ENCODE assay signal across 24 mouse cellular contexts in the genomic region with DNA sequence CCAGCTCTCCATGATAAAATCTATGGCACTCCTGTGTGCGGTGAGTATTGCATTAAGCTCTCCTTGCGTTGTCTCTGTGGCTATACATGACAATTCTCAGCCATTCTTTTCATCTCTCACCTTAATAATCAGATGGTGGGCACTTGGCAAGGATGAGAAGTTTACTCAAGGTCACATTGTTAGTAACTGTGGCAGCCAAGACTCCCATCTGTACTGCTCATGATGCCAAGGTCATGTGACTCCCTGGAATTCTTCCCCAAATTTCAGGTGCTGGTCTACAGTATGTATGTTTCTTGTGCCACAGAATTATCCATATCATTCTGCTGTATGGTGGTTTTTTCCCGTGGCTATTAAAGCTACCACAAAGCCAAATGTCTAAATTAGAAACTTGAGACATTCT.
DNase-seq lines count a peak whose midpoint lies in the region; TF ChIP-seq lines count a peak whose summit lies in the region.
"Had no signal": no experiment of that assay in that cellular context is flagged by ENCODE, and none has a peak within 500 bp of the region (broad histone marks: within the 10 kb centered on the region; RNA-seq: fewer than 3 reads in every experiment).

No protein-coding gene starts in this region.

- TF ChIP-seq CTCF in layer of hippocampus, adult 2 months (conservative IDR thresholded peaks at IDR 0.05) = no peak

- DNase-seq in layer of hippocampus, adult 2 months (ENCODE audit: low spot score in 2 of 2) = no peak
- DNase-seq in layer of hippocampus, adult 11-12 months (ENCODE audit: low spot score) = no peak
- peak; percentile 66 for DNase-seq in cerebellum, adult 11 months
- DNase-seq in cerebellum, adult 8-10 months = peak; percentile 73
- DNase-seq in cerebellum, postnatal 36 days = peak; percentile 62 to 78
- no peak for DNase-seq in embryo, embryonic 10 days (ENCODE audit: low spot score)
- DNase-seq in frontal cortex, postnatal 10 days (ENCODE audit: low spot score in 2 of 2) = no peak
- DNase-seq: B cell, adult 2 months; embryo, embryonic 11 days; gastrocnemius, postnatal 14 days; heart, adult 18-20 months; heart, postnatal 14 days; kidney, adult 2 months; layer of hippocampus, postnatal 36 days; lung, embryonic 14.5 days; lung, postnatal 4 days; thymus, postnatal 36 days had no signal

- no peak overlapping the region for H3K4me3 ChIP-seq in layer of hippocampus, adult 2 months
- H3K4me3 ChIP-seq: embryonic facial prominence, embryonic 15.5 days; heart, embryonic 13.5 days; hindbrain, embryonic 13.5 days; limb, embryonic 15.5 days; stomach, embryonic 15.5 days had no signal

- peak overlapping the region; percentile 79 for H3K27ac ChIP-seq in layer of hippocampus, adult 2 months
- H3K27ac ChIP-seq: embryonic facial prominence, embryonic 15.5 days; heart, embryonic 13.5 days; hindbrain, embryonic 13.5 days; kidney, postnatal 0 days; limb, embryonic 15.5 days; liver, embryonic 14.5 days; stomach, embryonic 15.5 days had no signal

Comparison
In these comparisons a context has a peak if more than half of its experiments do, and no peak if none do; other contexts are left out.
1. DNase-seq: peak in cerebellum, adult 11 months (single experiment), cerebellum, adult 8-10 months (single experiment) and cerebellum, postnatal 36 days (2 of 2); none in layer of hippocampus, adult 2 months (0 of 2), layer of hippocampus, adult 11-12 months (single experiment), embryo, embryonic 10 days (single experiment) and frontal cortex, postnatal 10 days (0 of 2).